Mouse (Mus musculus) midbrain, embryonic 11.5 days (tissue): Measurements from ENCODE around the gene Sh3rf3. TPM values are rescaled to one million over a fixed set of nuclear protein-coding genes. Genes with fewer than 3 reads are reported as not detected.
A peak's percentile ranks its signal among the peaks of the same experiment; 100 is the strongest.

Source experiments
- ATAC-seq: fragments of 200-750 bp; cut with Nextera tagmentation; 2 replicates; pipeline ENCODE4 v1.8.0; 2017; ENCODE audit warnings: moderate TSS enrichment, moderate library complexity; ENCODE audit not compliant: low FRiP score
- DNase-seq: peaks from one replicate; pipeline ENCODE4 v3.0.0; 2015; ENCODE audit warnings: low spot score; ENCODE audit errors: missing footprints
- H3K27ac ChIP-seq: fragments of 300-500 bp; sonication (generic); 2 replicates; pipeline ENCODE4 v1.5.1; 2014; ENCODE audit warnings: low read depth, low read length
- H3K27me3 ChIP-seq: fragments of 300-500 bp; sonication (generic); 2 replicates; pipeline ENCODE4 v1.6.1; 2014; ENCODE audit warnings: mild to moderate bottlenecking, low read length, moderate library complexity, mixed read lengths; ENCODE audit not compliant: control insufficient read depth, insufficient read depth
- H3K36me3 ChIP-seq: fragments of 300-500 bp; sonication (generic); 2 replicates; pipeline ENCODE4 v1.6.1; 2014; ENCODE audit warnings: mild to moderate bottlenecking, low read length, moderate library complexity, mixed read lengths; ENCODE audit not compliant: control insufficient read depth, insufficient read depth
- H3K4me1 ChIP-seq: fragments of 300-500 bp; sonication (generic); 2 replicates; pipeline ENCODE4 v1.6.1; 2014; ENCODE audit warnings: low read length; ENCODE audit not compliant: control insufficient read depth, insufficient read depth
- H3K4me2 ChIP-seq: fragments of 300-500 bp; sonication (generic); 2 replicates; pipeline ENCODE4 v1.6.1; 2014; ENCODE audit warnings: mild to moderate bottlenecking, moderate library complexity
- H3K4me3 ChIP-seq: fragments of 300-500 bp; sonication (generic); 2 replicates; pipeline ENCODE4 v1.5.1; 2014; ENCODE audit warnings: low read depth, low read length
- H3K9ac ChIP-seq: fragments of 300-500 bp; sonication (generic); 2 replicates; pipeline ENCODE4 v1.6.1; 2014; ENCODE audit warnings: low read length
- H3K9me3 ChIP-seq: fragments of 300-500 bp; sonication (generic); 2 replicates; pipeline ENCODE4 v1.6.1; 2016; ENCODE audit warnings: low read length; ENCODE audit not compliant: control insufficient read depth
- WGBS: fragments of 180-500 bp; shearing (Covaris S2); extraction: QIAGEN DNeasy Blood & Tissue Kit; methylation state at CpG from one replicate; pipeline ENCODE4 v1.1.7; 2014; 5-methylcytosine and 5-hydroxymethylcytosine counted together
- polyA plus RNA-seq: library from polyadenylated mRNA; unstranded; fragments of >200 nt; fragmentation: Nextera tagmentation; extraction: Ambion mirVana; gene quantifications from 2 replicates; pipeline ENCODE4 v1.2.1, GENCODE M21; 2014

The Sh3rf3 gene
- polyA plus RNA-seq, 1 experiment from 2014 or later, result 0.51 TPM

DNA sequence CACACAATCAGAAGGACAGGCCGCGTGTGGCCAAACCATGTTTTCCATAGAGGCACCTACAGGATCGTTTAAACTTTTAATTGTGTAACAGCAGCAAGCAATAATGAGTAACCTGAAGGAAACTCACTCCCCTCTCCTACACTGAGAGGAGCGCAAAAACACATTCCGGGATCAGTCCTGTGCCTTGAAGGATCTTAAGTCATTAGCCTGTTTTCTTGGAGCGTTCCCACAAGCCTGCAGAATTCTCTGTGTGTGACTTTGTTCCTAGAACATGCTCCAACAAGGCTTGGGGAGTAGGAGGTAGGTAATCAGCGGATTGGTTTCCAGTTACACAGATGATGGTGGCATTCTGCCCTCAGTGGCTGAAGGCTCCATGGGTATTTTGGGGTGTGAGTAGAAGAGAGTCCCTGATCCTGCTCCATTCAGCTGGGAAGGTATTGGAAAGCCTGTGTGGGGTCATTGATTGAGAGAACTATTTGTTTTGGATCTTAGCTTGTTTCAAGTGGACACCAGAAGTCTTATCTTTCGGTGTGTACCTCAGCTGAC, 108.6 kb downstream of the Sh3rf3 start:
- no peak for ATAC-seq

DNA sequence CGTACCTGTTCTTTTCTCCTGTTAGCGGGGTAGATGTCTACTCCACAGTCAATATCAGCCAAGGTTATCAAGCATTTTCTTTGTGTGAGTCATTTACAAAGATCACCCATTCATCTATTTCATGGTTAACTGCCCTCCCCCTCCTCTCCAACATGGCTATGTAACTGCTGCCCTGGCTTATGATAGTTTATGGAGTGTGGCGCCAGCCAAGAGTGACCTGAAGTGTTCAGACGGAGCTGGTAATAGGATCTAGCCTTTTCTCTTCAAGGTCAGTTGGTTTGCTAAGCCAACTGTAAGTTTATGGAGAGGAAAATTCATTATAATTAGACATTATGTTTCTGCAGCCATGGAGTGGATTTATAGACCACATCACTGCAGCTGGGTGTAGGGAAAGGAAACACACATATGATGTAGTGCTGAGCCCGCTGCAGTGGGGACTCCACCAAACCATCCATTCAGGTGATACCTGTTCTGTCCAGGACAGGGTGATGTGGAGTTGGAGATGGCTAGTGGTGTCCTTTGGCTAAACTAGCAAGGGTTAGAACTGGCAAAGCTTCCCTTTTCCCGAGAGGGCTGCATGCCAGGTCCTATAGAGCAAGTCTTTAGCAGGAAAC, 109.2 kb downstream of the Sh3rf3 start:
- 90% methylated on average over 6 of the region's 6 CpGs for WGBS
- no peak for ATAC-seq
- no peaks in the 10 kb centered on the region for H3K9me3 ChIP-seq

More for the DNA sequence above, 108.6 kb downstream of the Sh3rf3 start:
- Histone ChIP-seq H3K4me3 (no peak overlapping the region), H3K4me2 (no peak overlapping the region), H3K9me3 (no peaks in the 10 kb centered on the region), H3K27me3 (no peaks in the 10 kb centered on the region), H3K9ac (no peak overlapping the region), H3K4me1 (no peaks in the 10 kb centered on the region), H3K36me3 (no peaks in the 10 kb centered on the region), H3K27ac (no peak overlapping the region)
- DNase-seq, result no peak
- 91% methylated on average over 8 of the region's 8 CpGs for WGBS

DNA sequence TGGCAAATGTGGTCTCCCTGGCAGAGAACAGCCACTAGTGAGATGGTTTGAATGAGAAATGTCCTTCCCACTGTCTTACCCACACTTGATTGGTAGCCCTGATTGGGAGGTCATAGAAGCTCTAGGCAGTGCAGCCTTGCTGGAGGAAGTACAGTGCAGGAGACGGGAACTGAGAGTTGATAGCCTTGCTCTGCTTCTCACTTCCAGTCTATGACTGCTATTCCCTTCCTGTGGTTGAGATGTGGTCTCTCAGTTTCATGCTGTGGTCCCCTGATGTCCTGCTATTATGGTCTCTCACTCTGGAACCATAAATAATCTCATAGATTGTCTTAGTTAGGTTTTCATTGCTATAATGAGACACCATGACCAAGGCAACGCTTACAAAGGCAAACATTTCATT, 109.8 kb downstream of the Sh3rf3 start:
- 77% methylated on average over 2 of the region's 2 CpGs for WGBS
- no peak for DNase-seq
- H3K36me3 ChIP-seq, result no peaks in the 10 kb centered on the region
- no peak overlapping the region for H3K9ac ChIP-seq
- no peaks in the 10 kb centered on the region for H3K4me1 ChIP-seq
- H3K4me2 ChIP-seq, result no peak overlapping the region
- H3K27me3 ChIP-seq, result no peaks in the 10 kb centered on the region
- H3K4me3 ChIP-seq, result no peak overlapping the region
- ATAC-seq, result no peak
- H3K9me3 ChIP-seq, result no peaks in the 10 kb centered on the region
- H3K27ac ChIP-seq, result no peak overlapping the region

More for the DNA sequence above, 109.2 kb downstream of the Sh3rf3 start:
- DNase-seq, result no peak
- no peak overlapping the region for H3K4me3 ChIP-seq
- no peak overlapping the region for H3K27ac ChIP-seq
- no peak overlapping the region for H3K9ac ChIP-seq
- H3K4me2 ChIP-seq, result no peak overlapping the region
- no peaks in the 10 kb centered on the region for H3K36me3 ChIP-seq
- no peaks in the 10 kb centered on the region for H3K4me1 ChIP-seq
- no peaks in the 10 kb centered on the region for H3K27me3 ChIP-seq

DNA sequence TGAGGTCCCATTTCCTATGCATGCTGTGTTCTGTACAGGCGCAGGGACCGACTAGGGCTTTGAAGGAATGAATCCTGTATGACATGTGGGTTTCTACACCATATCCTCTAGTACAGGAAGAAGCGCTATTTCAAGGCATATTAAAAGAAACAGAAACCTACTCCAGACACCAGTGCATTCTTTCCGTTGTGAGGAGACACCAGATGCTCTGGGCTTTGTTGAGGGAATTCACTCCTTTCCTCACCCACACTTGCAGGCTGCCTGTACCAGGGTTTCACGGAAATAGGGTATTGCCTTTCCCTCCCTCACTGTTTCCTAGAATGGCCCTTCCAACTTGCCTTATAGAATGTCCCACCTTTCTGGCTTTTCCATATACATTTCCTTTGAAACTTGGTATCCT, 113.4 kb downstream of the Sh3rf3 start:
- Histone ChIP-seq H3K9ac (no peak overlapping the region), H3K4me3 (no peak overlapping the region), H3K9me3 (no peaks in the 10 kb centered on the region), H3K4me1 (no peaks in the 10 kb centered on the region), H3K36me3 (no peaks in the 10 kb centered on the region), H3K27me3 (no peaks in the 10 kb centered on the region), H3K27ac (no peak overlapping the region), H3K4me2 (no peak overlapping the region)
- DNase-seq (no peak), ATAC-seq (no peak)
- WGBS, result 88% methylated on average over 5 of the region's 5 CpGs

DNA sequence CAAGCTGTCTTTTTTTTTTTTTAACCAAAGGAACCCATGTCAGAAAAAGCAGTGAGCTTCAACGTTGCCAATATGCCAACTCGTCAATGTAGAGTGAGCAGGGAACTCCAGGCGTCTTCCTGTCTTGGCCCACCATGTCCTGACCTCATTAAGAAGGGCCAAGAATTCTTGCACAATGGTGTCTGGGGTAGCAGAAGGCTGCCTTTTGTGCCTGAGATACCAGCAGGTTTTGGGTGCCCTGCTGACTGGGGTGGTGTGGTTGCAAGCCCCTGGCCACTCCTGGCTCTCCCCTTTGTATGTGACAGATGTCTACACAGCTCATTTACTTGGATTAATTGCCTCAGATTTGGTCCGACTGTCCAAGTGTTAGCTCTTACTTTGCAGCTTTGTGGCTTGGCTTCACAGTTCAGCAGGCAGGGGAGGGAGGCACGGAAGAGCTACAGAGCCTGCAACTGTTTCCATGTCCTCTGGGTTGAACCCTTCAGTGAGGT, 115.8 kb downstream of the Sh3rf3 start:
- no peaks in the 10 kb centered on the region for H3K36me3 ChIP-seq
- no peaks in the 10 kb centered on the region for H3K27me3 ChIP-seq
- no peaks in the 10 kb centered on the region; the same call in 1 of the 2 replicates for H3K4me1 ChIP-seq
- DNase-seq (no peak), ATAC-seq (0 out of 2 replicates have a peak, but pooled peaks have one; percentile 35)
- no peak overlapping the region for H3K4me3 ChIP-seq
- no peaks in the 10 kb centered on the region for H3K9me3 ChIP-seq
- WGBS, result 55% methylated on average over 5 of the region's 5 CpGs
- H3K27ac ChIP-seq, result no peak overlapping the region
- H3K4me2 ChIP-seq, result no peak overlapping the region
- no peak overlapping the region for H3K9ac ChIP-seq

DNA sequence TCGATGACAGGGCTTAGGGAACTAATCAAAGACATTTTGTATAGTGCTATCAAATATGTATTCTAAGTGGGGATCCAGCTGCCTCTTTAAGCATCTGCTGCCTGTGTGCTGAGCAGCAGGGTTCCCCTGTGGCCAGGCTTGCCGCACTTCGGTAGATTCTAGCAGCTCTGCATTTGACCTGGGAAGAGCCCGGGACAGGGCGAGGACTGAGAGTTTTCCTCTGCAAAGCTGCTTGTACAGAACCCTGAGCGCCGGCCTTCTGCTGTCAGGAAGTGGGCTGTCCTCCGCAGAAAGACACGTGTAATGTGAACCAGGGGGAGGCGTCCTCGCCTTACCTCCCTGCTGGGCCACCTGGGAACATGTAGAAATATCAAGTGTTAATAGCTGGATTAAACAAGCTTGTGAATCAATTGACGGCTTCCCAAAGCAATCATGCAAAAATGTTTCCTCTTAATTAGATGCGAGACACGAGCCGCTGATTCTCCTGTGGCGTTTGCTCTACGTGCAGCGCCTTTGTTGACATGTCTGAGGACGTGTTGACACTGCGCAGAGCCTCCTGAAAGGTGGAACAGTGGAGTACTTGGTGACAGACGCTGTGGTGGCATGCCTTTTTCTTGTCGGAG, 119.1 kb downstream of the Sh3rf3 start:
- Histone ChIP-seq H3K4me2 (peak overlapping the region; percentile 19; the same call in 1 of the 2 replicates), H3K4me1 (no peaks in the 10 kb centered on the region; the same call in 1 of the 2 replicates), H3K27ac (no peak overlapping the region), H3K9ac (no peak overlapping the region), H3K36me3 (no peaks in the 10 kb centered on the region), H3K9me3 (no peaks in the 10 kb centered on the region), H3K4me3 (no peak overlapping the region), H3K27me3 (no peaks in the 10 kb centered on the region)
- ATAC-seq (peak; percentile 76), DNase-seq (no peak)
- 45% methylated on average over 22 of the region's 22 CpGs for WGBS

DNA sequence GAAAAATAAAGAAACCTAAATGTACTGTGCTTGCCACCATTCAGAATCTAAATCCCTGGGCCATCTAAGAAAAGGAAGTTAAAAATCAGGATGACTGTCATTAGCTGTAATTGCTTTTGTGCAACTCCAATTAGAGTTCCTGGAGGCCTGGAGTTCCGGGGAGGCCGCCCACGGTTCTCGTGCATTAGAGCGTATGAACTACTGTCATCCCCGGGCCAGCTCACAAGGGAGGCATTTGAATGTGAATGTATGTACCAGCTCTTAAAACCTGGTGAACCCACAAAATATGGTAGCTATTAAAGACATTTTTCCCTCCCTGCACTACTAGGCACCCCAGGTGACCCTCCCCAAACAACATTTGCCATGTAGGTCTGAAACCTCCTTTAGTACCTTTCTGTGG, 122.4 kb downstream of the Sh3rf3 start:
- no peaks in the 10 kb centered on the region for H3K9me3 ChIP-seq
- WGBS, result 80% methylated on average over 6 of the region's 6 CpGs
- DNase-seq, result no peak
- H3K36me3 ChIP-seq, result no peaks in the 10 kb centered on the region
- no peak overlapping the region for H3K9ac ChIP-seq
- no peak overlapping the region for H3K4me3 ChIP-seq
- no peak for ATAC-seq
- no peaks in the 10 kb centered on the region; the same call in 1 of the 2 replicates for H3K4me1 ChIP-seq
- H3K27ac ChIP-seq, result no peak overlapping the region
- no peak overlapping the region for H3K4me2 ChIP-seq
- no peaks in the 10 kb centered on the region for H3K27me3 ChIP-seq

DNA sequence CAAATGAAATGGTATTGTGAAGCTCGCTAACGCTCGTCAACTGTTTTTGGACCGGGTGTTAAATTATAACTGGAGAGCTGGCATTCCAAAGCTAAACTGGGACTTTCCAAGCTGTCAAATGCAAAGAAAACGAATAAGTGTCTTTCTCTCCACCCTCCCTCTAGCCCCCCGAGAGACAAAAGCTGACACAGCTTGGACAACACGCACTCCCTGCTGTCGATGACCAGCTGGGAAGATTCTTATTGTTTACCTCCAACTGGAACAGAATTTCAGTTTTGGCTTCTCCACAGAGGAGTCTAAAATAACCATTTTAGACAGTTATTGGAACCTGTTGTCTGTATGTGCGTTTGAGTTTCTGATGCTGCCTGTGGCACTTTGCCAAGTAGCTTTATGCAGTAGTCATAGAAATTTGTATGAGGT, 123.3 kb downstream of the Sh3rf3 start:
- Histone ChIP-seq H3K9me3 (no peaks in the 10 kb centered on the region), H3K27me3 (no peaks in the 10 kb centered on the region), H3K36me3 (no peaks in the 10 kb centered on the region), H3K4me3 (no peak overlapping the region), H3K27ac (no peak overlapping the region), H3K9ac (no peak overlapping the region), H3K4me1 (no peaks in the 10 kb centered on the region; the same call in 1 of the 2 replicates), H3K4me2 (no peak overlapping the region)
- no peak for ATAC-seq
- 75% methylated on average over 9 of the region's 9 CpGs for WGBS
- no peak for DNase-seq

DNA sequence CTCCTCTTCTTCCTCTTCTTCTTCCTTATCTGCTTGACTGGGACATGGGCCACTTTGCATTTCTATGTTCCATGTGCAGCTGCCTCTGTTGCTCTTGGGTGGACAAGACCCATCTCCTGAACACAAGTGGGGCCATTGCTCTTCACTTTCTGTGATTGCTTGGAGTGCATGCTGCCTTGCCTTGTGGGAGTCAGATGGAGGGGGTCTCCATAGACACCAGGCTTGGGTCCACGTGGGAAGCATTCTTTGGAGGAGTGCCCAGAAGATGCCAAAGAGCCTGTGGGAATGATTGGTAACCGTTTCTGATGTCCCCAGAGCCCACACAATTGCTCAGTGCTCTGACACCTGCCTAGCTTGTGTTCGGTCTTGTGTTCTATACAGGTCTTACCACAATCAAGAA, 124.4 kb downstream of the Sh3rf3 start:
- Histone ChIP-seq H3K27me3 (no peaks in the 10 kb centered on the region), H3K9ac (no peak overlapping the region), H3K4me3 (no peak overlapping the region), H3K36me3 (no peaks in the 10 kb centered on the region), H3K9me3 (no peaks in the 10 kb centered on the region), H3K4me1 (no peaks in the 10 kb centered on the region; the same call in 1 of the 2 replicates), H3K27ac (no peak overlapping the region), H3K4me2 (no peak overlapping the region)
- WGBS, result 79% methylated on average over 3 of the region's 3 CpGs
- ATAC-seq (no peak), DNase-seq (no peak)
